Mouse (Mus musculus) embryo, embryonic 10 days (tissue): ENCODE measurements around the gene Ism2.
"Not testable (repeated sequence)": the region's sequence is repeated elsewhere in the genome, so short reads cannot be mapped to it uniquely, and the experiment has no call there.

Experiments
- DNase-seq: peaks from one replicate; pipeline ENCODE4 v3.0.0-alpha.2; 2015; ENCODE audit warnings: low spot score

Gene Ism2

DNA sequence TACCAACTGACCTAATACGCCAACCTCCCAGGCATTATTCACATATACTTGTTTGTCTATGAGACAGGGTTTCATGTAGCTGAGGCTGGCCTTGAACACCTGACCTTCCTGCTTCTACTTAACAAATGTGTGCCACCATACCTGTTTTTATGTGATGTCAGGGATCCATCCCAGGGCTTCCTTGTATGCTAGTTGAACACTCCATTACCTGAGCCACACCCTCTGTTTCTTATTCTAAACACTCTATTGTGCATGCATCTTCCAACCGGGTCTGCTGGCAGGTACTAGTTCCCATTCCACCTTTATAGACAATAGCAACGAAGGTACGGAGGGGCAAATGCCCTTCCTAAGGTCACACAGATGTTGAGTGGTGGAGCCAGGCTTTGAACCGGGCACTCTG lies 10.4 kb downstream of the Ism2 start:
- no peak for DNase-seq

GRCm38 (mm10) chr12:87284726-87285125 lies 14.8 kb downstream of the Ism2 start:
- DNase-seq, result no peak

DNA sequence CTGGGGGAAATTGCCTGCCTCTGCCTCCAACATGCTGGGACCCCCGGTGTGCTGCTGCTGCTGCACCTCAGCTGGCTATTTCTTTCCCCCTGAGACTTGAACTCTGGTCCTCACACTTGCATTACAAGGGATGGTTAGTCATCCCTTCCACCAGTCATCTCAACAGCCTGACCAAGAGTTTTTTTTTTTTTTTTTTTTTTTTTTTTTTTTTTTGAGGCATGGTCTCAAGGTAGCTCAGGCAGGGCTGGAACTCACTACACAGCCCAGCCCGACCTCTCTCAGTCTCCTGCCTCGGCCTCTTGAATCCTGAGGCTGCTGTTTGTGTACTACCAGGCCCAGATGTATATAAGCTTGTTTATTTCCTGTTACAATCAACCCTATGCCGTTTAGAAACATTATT lies 15.2 kb downstream of the Ism2 start:
- no peak for DNase-seq

DNA sequence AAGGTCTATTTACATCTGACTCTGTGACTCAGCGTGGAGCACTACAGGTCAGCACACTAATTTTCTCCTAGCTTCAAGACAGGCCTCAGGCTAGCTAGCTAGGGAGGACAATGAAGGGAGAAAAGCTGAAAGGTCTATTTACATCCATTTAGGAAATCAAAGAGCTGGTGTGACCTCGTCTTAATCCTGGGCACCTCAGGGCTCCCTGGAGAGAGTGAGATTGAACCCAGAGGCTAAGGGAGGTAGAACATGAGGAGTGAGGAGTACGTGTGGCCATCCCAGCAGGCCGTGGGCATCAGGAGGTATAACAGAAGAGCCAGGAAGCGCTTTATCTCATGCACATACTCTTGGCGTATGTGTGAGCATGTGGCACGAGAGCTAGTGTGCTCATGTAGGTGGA lies 15.8 kb downstream of the Ism2 start:
- no peak for DNase-seq

DNA sequence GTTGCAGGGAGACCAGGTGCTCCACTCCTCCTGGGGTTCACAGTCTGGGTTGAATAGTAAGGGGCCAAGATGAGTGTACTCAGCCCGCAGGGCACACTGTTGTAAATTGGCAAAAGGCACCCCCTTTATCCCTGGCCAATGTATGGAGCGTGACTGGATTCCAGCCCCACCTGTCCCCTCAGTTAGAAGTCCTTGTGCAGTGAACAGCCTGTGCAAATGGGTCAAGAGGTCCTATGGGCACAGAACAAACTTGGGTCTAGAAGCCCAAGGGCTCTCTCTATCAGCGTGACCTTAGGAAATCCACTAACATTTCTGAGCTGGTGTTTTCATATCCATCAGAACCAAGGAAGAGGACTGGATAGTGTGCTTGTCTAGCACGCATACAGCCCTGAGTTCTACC lies 16.8 kb downstream of the Ism2 start:
- DNase-seq, result no peak

DNA sequence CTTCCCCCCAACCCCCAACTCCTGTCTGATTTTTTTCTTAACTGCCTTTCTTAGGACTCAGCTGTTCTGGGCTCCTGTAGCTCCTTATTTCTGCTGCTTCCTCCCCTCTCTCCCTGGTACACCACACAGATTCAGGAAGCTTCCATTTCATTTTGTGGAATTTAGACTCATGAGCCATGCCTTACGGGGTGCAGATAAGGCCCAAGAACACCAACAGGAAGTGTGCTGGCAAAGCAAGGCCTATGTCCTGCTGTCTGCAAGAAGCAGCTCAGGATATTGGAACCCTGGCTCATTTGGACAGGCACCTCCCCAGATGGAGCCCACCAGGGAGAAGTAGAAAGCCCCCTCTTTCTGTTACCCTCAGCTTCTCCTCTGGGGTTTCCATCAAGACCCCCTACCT lies 17.7 kb downstream of the Ism2 start:
- no peak for DNase-seq

DNA sequence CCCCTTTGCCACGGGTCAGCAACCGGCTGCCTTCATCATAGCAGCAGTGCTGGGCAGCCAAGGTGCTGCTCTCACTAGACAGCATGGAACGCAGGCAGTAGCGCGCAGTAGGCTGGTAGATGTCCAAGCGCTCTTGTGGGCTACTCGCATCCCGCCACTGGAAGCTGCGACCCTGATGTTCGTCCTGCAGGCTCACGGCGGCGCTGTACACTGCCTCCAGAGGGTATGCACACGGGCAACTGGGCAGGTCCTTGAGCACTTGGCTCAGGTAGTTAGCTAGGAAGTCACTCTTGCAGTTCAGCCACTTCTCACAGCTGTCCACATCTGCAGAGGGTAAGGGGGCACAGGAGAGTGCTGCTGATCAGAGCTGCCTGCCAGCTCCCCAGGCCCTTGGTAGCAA lies 19.6 kb downstream of the Ism2 start:
- DNase-seq, result peak; percentile 35

DNA sequence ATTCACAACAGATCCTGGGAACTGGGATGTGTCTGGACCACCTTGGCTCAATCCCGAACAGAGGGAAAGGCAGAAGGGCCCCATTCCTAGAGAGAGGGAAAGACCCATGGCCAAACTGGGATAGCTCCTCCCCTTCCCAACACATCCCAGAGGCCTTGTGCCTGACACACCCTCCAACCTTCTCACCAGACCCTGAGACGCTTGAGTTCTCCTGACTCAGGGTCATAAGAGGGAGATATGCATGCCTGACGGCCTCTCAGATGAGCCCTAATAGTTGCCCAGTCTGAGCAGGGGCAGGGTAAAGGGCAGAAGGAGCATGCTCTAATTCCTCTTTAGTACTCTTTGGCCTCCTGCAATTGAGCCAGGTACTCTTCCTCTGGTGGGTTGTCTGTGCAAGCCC lies 20.2 kb downstream of the Ism2 start:
- no peak for DNase-seq

- peak; percentile 59 for DNase-seq
Observed at GRCm38 (mm10) chr12:87278118-87278730, 21.3 kb downstream of the Ism2 start.

GRCm38 (mm10) chr12:87277251-87277650 lies 22.3 kb downstream of the Ism2 start:
- not testable (repeated sequence) for DNase-seq

GRCm38 (mm10) chr12:87274853-87275831 lies 24.4 kb downstream of the Ism2 start:
- DNase-seq, result no peak

DNA sequence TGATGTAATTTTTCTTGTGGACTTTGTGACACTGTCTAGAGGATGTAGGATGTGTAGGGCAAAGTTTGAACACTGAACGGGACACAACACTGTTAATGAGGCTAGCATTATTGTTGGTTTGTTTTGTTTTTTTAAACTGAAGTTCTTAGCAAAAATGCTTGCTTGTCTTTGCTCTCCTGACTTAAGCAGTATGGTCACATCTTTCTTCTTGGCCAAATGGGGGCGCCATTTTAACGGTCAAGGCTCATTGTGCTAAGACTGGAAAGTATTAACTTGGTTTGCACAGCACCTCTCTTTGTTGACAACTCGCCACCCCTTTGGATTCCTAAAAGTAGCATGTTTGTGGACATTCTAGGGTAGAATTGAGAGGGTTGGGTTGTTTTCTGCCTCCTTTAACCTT lies 31.8 kb downstream of the Ism2 start:
- peak; percentile 61 for DNase-seq

DNA sequence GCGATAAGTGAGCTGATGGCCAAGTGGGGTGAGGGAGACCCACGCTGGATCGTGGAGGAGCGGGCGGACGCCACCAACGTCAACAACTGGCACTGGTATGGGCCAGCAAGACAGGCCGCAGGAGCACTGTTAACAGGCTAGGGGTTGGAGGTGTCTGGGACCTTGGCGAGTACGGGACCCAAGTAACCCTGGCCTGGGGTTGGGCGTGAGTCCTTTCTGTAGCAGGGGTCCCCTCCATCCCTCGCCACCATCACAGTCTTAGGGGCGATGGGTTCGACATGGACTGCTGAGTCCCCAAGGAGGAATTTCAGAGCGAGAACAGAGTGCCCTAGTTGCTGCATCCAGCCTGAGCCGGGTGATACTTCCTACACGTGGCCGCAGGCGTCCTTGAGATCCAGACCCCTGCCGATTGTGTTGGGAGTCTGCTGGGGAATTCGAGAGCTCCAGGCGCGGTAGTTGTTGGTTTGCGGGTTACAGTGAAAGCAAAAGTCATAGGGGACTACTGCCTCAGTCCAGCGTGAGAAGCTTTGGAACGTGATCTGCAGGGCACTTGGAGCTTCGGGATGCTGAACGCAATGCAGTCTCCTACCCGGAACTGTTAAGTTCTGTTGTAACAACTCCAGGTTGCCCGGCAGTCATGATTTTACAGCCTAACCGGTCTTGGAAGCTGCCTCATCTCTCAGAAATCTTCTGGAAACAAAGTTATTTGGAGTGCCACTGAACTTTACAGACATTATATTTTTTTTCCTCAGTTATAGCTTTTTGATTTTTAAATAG lies 32.5 kb downstream of the Ism2 start:
- peak; percentile 58 for DNase-seq

- DNase-seq, result peak; percentile 98
Observed at GRCm38 (mm10) chr12:87266108-87266826, 33.2 kb downstream of the Ism2 start, which contains the start of the genes Vipas39 and Ahsa1. Gene Vipas39, minus strand, starts transcription at chr12:87266256. Gene Ahsa1, plus strand, starts transcription at chr12:87266479.

GRCm38 (mm10) chr12:87265444-87265843 lies 34.1 kb downstream of the Ism2 start:
- DNase-seq, result no peak

DNA sequence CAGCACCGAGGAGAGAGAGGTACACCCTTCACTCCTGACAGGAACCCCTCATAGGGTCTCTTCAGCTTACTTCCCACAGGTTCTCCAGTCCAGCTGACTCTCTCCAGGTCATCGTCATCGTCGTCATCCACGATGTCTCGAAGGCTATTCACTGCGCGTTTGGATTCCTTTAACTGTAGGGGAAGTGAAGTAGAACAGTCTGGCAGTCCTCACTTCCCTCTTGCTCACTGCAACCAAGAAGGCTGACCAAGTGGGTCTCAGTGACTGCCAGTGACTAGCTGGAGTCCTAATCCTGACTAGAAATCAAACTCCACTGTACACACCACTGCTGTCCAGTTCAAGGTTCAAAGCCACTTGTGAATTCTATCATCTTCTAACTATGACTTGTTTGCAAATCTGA lies 38.9 kb downstream of the Ism2 start:
- DNase-seq, result no peak

DNA sequence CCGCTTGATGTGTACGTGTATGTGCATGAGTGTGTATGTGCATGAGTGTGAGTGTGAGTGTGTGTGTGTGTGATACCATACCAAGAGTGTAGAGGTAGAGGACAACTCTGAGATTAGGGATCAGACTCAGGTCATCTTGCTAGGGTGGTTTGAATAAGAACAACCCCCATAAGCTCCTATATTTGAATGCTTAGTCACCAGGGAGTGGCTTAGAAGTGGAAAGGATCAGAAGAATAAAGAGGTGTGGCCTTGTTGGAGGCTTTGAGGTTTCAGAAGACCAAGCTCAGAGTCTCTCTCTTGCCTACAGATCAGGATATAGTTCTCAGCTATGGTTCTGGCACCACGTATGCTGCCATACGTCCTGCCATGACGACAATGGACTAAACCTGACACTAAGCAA lies 42.9 kb downstream of the Ism2 start:
- no peak for DNase-seq

- DNase-seq, result no peak
Observed at GRCm38 (mm10) chr12:87253878-87254277, 45.6 kb downstream of the Ism2 start.

GRCm38 (mm10) chr12:87250161-87250560 lies 49.3 kb downstream of the Ism2 start:
- no peak for DNase-seq

- no peak for DNase-seq
Observed at GRCm38 (mm10) chr12:87238632-87239031, 60.9 kb downstream of the Ism2 start, which contains the start of gene Noxred1. Gene Noxred1, minus strand, starts transcription at chr12:87238732.

DNA sequence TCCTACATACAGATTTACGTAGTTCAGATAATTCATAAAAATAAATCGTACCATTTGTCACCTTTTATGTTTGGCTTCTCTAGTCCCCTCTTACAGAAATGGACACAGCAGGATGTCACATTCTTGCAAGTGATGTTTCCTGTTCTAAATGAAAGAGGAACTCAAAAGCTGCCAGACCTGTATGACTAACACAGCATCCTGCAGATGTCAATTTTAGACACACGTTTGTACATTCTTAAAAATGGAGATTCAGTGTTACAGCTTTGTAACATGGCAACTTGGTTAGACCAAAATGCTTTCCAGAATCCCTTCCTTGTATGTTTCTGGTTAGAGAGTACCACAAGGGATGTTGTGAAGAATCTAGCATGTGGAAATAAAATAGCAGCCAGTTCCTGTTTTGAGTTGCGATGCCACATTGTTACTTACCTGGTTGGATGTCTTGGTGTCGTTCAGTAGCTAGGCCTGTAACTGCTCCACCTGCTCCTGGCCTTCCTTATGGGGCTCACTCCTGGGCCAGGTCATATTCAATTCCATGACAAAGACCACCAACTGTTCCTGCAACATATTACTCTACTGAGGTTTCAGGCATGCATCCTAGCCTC lies 62.5 kb downstream of the Ism2 start:
- no peak for DNase-seq
